Mouse (Mus musculus) midbrain, embryonic 11.5 days (tissue): Measurements from ENCODE around the gene Plcd3. TPM values are rescaled to one million over a fixed set of nuclear protein-coding genes. Genes with fewer than 3 reads are reported as not detected.

Experiments
- ATAC-seq: fragments of 200-750 bp; cut with Nextera tagmentation; 2 replicates; pipeline ENCODE4 v1.8.0; 2017; ENCODE audit warnings: moderate TSS enrichment, moderate library complexity; ENCODE audit not compliant: low FRiP score
- DNase-seq: peaks from one replicate; pipeline ENCODE4 v3.0.0; 2015; ENCODE audit warnings: low spot score; ENCODE audit errors: missing footprints
- H3K27ac ChIP-seq: fragments of 300-500 bp; sonication (generic); 2 replicates; pipeline ENCODE4 v1.5.1; 2014; ENCODE audit warnings: low read depth, low read length
- H3K27me3 ChIP-seq: fragments of 300-500 bp; sonication (generic); 2 replicates; pipeline ENCODE4 v1.6.1; 2014; ENCODE audit warnings: mild to moderate bottlenecking, low read length, moderate library complexity, mixed read lengths; ENCODE audit not compliant: control insufficient read depth, insufficient read depth
- H3K36me3 ChIP-seq: fragments of 300-500 bp; sonication (generic); 2 replicates; pipeline ENCODE4 v1.6.1; 2014; ENCODE audit warnings: mild to moderate bottlenecking, low read length, moderate library complexity, mixed read lengths; ENCODE audit not compliant: control insufficient read depth, insufficient read depth
- H3K4me1 ChIP-seq: fragments of 300-500 bp; sonication (generic); 2 replicates; pipeline ENCODE4 v1.6.1; 2014; ENCODE audit warnings: low read length; ENCODE audit not compliant: control insufficient read depth, insufficient read depth
- H3K4me2 ChIP-seq: fragments of 300-500 bp; sonication (generic); 2 replicates; pipeline ENCODE4 v1.6.1; 2014; ENCODE audit warnings: mild to moderate bottlenecking, moderate library complexity
- H3K4me3 ChIP-seq: fragments of 300-500 bp; sonication (generic); 2 replicates; pipeline ENCODE4 v1.5.1; 2014; ENCODE audit warnings: low read depth, low read length
- H3K9ac ChIP-seq: fragments of 300-500 bp; sonication (generic); 2 replicates; pipeline ENCODE4 v1.6.1; 2014; ENCODE audit warnings: low read length
- H3K9me3 ChIP-seq: fragments of 300-500 bp; sonication (generic); 2 replicates; pipeline ENCODE4 v1.6.1; 2016; ENCODE audit warnings: low read length; ENCODE audit not compliant: control insufficient read depth
- WGBS: fragments of 180-500 bp; shearing (Covaris S2); extraction: QIAGEN DNeasy Blood & Tissue Kit; methylation state at CpG from one replicate; pipeline ENCODE4 v1.1.7; 2014; 5-methylcytosine and 5-hydroxymethylcytosine counted together
- polyA plus RNA-seq: library from polyadenylated mRNA; unstranded; fragments of >200 nt; fragmentation: Nextera tagmentation; extraction: Ambion mirVana; gene quantifications from 2 replicates; pipeline ENCODE4 v1.2.1, GENCODE M21; 2014

Gene Plcd3
- polyA plus RNA-seq, 1 experiment from 2014 or later = 0.63 TPM

DNA sequence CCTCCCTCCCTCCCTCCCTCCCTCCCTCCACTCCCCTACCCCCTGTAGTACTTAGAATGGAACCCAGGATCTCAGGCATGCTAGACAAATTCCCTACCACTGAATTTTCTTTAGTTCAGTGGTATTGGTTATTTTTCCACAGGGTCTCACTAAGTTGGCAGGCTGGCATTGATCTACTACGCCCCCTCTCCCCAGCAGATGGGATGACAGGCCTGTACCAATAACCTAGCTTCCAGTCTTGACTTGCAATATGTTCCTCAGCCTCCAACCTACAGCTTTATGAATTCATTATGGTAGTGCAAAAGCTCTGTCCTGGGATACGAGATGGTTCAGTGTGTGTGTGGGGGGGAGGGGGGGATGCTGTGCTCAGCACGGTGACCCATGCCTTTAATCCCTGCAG is 77.5 kb downstream of the Plcd3 start:
- 78% methylated on average over 3 of the region's 3 CpGs for WGBS
- Histone ChIP-seq H3K27me3 (no peaks in the 10 kb centered on the region), H3K4me2 (no peak overlapping the region), H3K27ac (no peak overlapping the region), H3K36me3 (no peaks in the 10 kb centered on the region), H3K4me3 (no peak overlapping the region), H3K9me3 (no peaks in the 10 kb centered on the region), H3K9ac (no peak overlapping the region), H3K4me1 (no peaks in the 10 kb centered on the region; the same call in 1 of the 2 replicates)
- ATAC-seq (no peak), DNase-seq (no peak)

DNA sequence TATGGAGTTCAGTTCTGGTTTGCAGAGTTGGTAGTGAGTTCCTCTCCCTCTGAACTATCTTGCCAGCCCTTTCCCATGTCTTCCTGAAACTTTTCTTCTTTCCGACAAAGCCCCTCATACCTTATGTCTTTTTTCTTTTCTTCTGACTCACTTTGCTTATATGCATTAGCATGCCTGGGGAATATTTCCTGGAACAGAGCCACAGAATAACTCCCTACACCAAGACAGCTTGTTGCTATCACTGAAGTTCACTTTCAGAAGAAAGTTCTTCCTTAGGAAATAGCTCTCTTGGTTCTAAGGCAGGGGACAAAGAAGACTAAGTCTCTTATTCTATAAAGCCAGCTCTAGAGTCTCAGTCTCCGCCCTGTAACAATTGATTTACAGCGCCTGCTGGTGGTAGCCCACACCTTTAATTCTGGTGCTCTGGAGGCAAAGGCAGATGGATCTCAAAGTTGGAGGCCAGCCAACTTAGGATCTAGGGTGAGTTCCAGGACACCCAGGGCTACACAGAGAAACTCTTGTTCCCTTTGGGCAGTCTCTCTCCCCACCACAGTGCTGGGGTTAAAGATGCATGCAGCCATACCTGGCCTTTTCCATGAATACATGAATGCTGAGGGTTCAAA is 80.6 kb downstream of the Plcd3 start:
- H3K9ac ChIP-seq = no peak overlapping the region
- H3K4me3 ChIP-seq = no peak overlapping the region
- no peak for DNase-seq
- no peak overlapping the region for H3K27ac ChIP-seq
- H3K36me3 ChIP-seq = no peaks in the 10 kb centered on the region
- H3K27me3 ChIP-seq = no peaks in the 10 kb centered on the region
- no peak for ATAC-seq
- H3K4me2 ChIP-seq = no peak overlapping the region
- WGBS = 70% methylated on average over 3 of the region's 3 CpGs
- H3K4me1 ChIP-seq = peaks cover 3% of the 10 kb centered on the region
- no peaks in the 10 kb centered on the region for H3K9me3 ChIP-seq

Other genes with a start within 250 kb of the Plcd3 start
- 240 and 252 TPM in 2 replicates for gene Eftud2, start 220.7 kb downstream of the Plcd3 start, polyA plus RNA-seq
- 1.6 and 1.9 TPM in 2 replicates for gene Ccdc103, start 220.5 kb downstream of the Plcd3 start, polyA plus RNA-seq
- 0.10 and 0.11 TPM in 2 replicates for gene Fam187a, start 216.5 kb downstream of the Plcd3 start, polyA plus RNA-seq
- gene Gfap, start 200.7 kb downstream of the Plcd3 start, polyA plus RNA-seq = 0.11 TPM in 1 of 2 replicates, not detected in the other
- gene Kif18b, start 176.5 kb downstream of the Plcd3 start, polyA plus RNA-seq = 6.3 and 6.9 TPM in 2 replicates
- gene C1ql1, start 155.0 kb downstream of the Plcd3 start, polyA plus RNA-seq = 15.1 and 17.4 TPM in 2 replicates
- gene Nmt1, start 73.5 kb downstream of the Plcd3 start, polyA plus RNA-seq = 45.6 and 51.3 TPM in 2 replicates
- gene Dcakd, start 73.3 kb downstream of the Plcd3 start, polyA plus RNA-seq = 238 and 259 TPM in 2 replicates
- 8.2 and 10.5 TPM in 2 replicates for gene Acbd4, start within 50 bp of the Plcd3 start, polyA plus RNA-seq
- gene Hexim1, start 14.6 kb upstream of the Plcd3 start, polyA plus RNA-seq = 4.6 and 5.2 TPM in 2 replicates
- gene Hexim2, start 30.8 kb upstream of the Plcd3 start, polyA plus RNA-seq = 5.0 and 6.3 TPM in 2 replicates
- gene Fmnl1, start 69.4 kb upstream of the Plcd3 start, polyA plus RNA-seq = 0.65 and 0.87 TPM in 2 replicates
- 0.12 and 0.14 TPM in 2 replicates for gene 1700023F06Rik, start 106.9 kb upstream of the Plcd3 start, polyA plus RNA-seq
- 0.15 TPM in 1 of 2 replicates, not detected in the other for gene Spata32, start 116.8 kb upstream of the Plcd3 start, polyA plus RNA-seq
- 2.3 and 3.3 TPM in 2 replicates for gene Map3k14, start 165.8 kb upstream of the Plcd3 start, polyA plus RNA-seq